Mouse (Mus musculus) adrenal gland, adult 18-20 months (tissue): ENCODE measurements around the gene Tmem210. TPM values are rescaled to one million over a fixed set of nuclear protein-coding genes. Genes with fewer than 3 reads are reported as not detected.
A peak's percentile ranks its signal among the peaks of the same experiment; 100 is the strongest.

Source experiments
- DNase-seq, 2 experiments: peaks; one replicate each; pipeline ENCODE4 v3.0.0; 2021 to 2022; ENCODE audit warnings: low spot score in 2 of 2
- total RNA-seq, 2 experiments: library from RNA; stranded (reverse); gene quantifications; 1 replicate in 1 of 2; 2 replicates in 1 of 2; pipeline ENCODE4 v1.2.3; 2021

Gene Tmem210
- total RNA-seq, 2 experiments from 2014 or later: not detected

- no peak for DNase-seq
These were observed 23.1 kb upstream of the Tmem210 start for GRCm38 (mm10) chr2:25264851-25265250.

DNA sequence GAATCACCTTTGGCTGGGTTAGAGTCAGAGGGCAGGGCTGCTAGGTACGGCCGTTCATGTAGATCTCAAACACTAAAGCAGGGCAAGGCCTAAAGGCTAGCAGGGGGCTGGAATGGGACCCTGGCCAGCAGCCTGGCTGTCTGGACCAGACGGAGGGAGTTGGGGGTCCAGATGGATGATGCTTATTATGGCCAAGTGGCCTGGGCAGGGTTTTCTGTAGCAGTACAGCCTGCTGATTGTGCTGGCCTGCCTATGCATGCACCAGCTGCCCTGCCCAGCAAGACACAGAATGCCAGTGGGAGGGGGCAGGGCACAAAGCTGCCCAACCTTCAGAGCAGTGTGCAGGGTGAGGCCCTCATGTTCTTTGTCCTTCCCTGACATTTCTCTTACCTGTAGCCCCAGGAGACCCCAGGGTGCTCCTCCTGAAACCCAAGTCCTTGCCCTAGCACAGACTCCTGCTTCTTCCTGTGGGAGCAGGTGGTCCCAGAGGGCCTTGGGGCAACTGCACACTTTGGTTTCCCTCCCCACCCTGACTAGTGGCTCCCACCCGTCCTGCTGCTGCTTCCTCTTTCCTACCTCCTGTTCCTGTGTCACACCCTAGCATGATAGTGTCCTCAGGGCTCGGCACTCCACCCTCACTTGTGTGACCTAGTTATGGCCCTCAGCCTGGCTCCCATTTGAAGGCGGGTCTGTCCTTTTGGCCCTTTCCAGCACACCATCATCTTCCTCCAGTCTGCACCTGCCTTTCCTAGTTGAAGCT is 21.9 kb upstream of the Tmem210 start:
- no peak for DNase-seq

- no peak for DNase-seq
These were observed 21.2 kb upstream of the Tmem210 start for GRCm38 (mm10) chr2:25266720-25267119.

- no peak for DNase-seq
These were observed 20.7 kb upstream of the Tmem210 start for GRCm38 (mm10) chr2:25267241-25267640.

DNA sequence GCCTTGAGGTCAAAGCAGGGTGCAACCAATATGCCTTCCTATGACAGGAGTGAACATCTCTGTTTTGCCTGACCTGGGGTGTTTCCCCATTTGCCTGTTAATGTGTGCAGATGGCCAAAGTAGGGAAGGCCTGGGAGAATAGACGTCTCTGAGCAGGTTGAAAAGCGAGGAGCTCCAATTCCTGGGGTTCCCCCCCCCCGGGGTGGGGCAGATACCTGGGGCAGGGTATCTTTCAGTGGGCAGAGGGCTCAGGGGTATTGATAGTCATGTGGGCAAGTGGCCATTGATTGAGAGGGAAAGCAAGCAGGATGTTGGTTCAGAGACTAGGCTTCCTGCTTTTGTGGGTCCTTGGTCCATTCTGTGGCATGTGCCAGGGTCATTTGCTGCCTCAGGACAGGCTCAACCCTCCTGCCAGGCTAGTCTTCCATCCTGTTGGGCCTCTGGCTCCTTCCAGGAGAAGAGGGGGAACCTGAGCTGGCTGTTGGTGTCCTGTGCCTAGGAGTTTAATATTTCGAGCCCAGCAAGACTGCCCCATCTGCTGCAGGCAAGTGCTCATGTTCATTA is 20.1 kb upstream of the Tmem210 start:
- no peak for DNase-seq

DNA sequence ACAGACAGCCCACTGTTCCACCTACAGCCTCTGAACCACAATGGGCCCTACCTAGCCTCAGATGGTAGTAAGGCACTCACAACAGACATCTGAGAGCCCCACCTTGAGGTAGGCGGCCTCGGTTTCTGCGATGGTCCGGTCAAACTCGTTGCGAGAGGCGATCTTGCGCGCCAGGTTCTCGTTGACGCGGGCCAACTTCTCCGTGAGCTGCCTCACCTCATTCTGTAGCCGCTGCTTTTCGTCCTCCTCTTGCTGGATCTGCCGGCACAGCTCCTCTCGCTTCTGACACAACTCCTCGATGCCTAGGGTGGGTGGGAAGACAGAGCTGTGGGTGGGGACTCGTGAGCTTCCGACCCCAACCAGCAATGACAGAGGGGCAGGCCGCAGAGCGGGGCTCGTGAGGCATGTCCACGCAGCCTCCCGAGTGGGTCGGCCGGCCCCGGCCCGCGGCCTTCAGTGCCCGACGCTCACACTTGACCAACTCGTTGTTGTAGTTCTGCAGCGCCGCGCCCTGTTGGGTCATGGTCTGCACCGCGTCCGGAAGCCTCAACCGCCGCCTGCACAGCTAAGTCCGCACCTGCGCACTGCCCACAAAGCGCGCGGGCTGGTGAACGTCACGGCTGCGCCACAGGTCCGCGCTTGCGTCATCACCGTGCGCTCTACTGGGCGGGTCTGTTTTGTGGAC is 16.0 kb upstream of the Tmem210 start, which contains the start of the genes Ssna1 and Anapc2:
Gene Ssna1 (minus strand): TSS at position 612 of the 685 bp plus-strand sequence.
Gene Anapc2 (plus strand): TSS at position 652 of the 685 bp plus-strand sequence.
- DNase-seq: peak; percentile 99

- no peak for DNase-seq
These were observed 15.4 kb upstream of the Tmem210 start for GRCm38 (mm10) chr2:25272515-25272914.

GRCm38 (mm10) chr2:25273010-25273409 is 14.9 kb upstream of the Tmem210 start:
- no peak for DNase-seq

- DNase-seq: peak; percentile 72 to 76
These were observed 8.7 kb upstream of the Tmem210 start for GRCm38 (mm10) chr2:25278928-25279882.

DNA sequence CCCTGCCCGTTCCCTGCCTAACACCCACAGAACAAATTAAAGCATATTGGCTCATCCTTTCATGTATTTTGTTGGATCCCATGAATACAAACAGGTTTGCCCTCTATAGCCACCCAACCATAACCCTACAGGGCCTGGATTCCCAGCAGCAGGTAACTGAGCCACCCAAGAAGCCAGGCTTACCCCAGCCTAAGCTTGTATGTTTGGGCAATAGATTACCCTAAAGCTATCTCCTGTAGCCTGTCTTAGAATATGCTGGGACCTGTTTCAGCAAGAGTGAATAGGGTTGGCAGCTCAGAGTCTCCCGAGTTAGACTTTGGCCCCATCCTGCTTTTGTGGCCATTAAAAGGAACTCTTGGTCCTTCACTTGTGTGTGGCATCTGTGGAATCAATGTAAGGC is 2.4 kb upstream of the Tmem210 start:
- DNase-seq: no peak

GRCm38 (mm10) chr2:25286314-25286713 is 1.6 kb upstream of the Tmem210 start:
- DNase-seq: no peak

DNA sequence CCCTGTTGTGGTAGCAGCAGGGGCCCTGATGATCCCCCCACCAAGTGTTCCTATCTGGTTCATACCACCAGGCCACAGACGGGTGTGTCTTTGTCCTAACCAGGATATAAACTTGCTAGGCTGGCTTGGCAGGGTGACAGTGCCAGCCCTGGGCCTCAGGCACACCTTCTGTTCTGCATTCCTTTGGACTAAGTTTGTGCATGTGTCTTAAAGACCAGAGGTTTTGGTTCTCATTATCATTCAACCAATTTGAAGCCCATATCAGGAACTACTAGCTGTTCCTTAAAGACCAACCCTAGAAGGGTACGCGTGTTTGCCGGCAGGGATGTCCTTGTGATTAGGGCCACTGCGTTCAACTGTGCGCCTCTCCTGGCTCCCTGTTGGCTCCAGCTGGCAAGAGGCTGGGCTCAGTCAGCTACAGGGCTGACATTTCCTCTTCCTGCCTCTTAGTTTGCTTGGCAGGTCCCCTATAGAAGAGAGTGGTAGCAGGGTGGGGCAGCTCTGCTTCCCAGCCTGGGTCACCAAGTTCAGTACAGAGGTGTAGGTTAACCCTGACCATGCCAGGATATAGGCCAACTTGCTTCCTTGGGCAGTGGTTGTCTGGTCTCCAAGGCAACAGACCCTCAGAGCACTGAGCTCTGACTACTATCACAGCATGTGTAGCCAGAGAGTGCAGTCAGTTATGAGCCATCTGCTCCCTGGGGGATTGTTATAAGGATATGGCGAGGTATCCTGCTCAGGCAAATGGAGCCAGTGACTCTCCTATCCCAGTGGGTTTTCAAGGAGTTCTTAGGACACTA is 908 bp upstream of the Tmem210 start:
- DNase-seq: no peak

- no peak for DNase-seq
These were observed 895 bp downstream of the Tmem210 start for GRCm38 (mm10) chr2:25288734-25289345.

GRCm38 (mm10) chr2:25289651-25290050 is 1.7 kb downstream of the Tmem210 start, which contains the start of gene Lrrc26:
Lrrc26 (plus strand) TSS chr2:25289915.
- no peak for DNase-seq

GRCm38 (mm10) chr2:25290101-25290815 is 2.3 kb downstream of the Tmem210 start:
- DNase-seq: no peak

- DNase-seq: no peak
These were observed 2.8 kb downstream of the Tmem210 start for GRCm38 (mm10) chr2:25290816-25291130.

- DNase-seq: no peak
These were observed 3.5 kb downstream of the Tmem210 start for GRCm38 (mm10) chr2:25291184-25292053.

DNA sequence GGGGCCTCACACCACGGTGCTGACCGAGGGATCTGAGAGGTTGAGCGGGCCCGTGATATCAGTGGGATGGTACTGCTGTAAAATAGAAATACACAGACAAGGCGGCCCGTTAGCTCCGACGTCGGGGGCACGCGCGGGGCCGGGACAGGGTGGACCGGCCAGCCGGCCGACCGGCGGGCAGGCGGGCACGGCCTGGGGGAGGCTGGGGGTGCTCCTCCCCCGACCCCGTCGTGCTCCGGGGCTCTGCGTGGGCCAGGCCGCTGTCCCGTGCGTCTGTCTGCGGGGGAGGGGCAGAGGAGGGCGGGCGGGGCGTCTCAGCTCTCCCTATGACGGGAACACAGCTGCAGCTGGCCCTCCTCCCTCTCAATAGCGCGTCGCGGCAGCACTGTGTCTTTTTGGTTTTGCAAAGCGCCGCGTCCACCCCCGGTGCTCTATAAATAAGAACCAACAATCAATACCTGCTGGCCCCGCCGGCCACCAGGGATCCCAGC is 4.2 kb downstream of the Tmem210 start:
- DNase-seq: no peak
